Mouse (Mus musculus): Measurements from ENCODE around the gene Gm12253.

Gm12253 gene

GRCm38 (mm10) chr11:58432259-58432658 is at the start of gene Gm12253:
TSS of gene Gm12253 (plus strand) at chr11:58432559.
- no peak for DNase-seq (ENCODE audit: inconsistent age in 2 of 2, low spot score in 1 of 2)

GRCm38 (mm10) chr11:58399985-58400645 is 32.2 kb upstream of the Gm12253 start:
- no peak for DNase-seq (ENCODE audit: inconsistent age in 2 of 2, low spot score in 1 of 2)

- DNase-seq (ENCODE audit: inconsistent age in 2 of 2, low spot score in 1 of 2): no peak
Observed at GRCm38 (mm10) chr11:58400655-58401054, 31.7 kb upstream of the Gm12253 start.

GRCm38 (mm10) chr11:58408066-58408465 is 24.3 kb upstream of the Gm12253 start:
- DNase-seq (ENCODE audit: inconsistent age in 2 of 2, low spot score in 1 of 2): no peak

- no peak for DNase-seq (ENCODE audit: inconsistent age in 2 of 2, low spot score in 1 of 2)
Observed at GRCm38 (mm10) chr11:58418336-58418735, 14.0 kb upstream of the Gm12253 start.

GRCm38 (mm10) chr11:58420815-58421214 is 11.5 kb upstream of the Gm12253 start, which contains the start of gene 1810065E05Rik:
TSS of gene 1810065E05Rik (plus strand) at chr11:58421111.
- no peak for DNase-seq (ENCODE audit: inconsistent age in 2 of 2, low spot score in 1 of 2)

GRCm38 (mm10) chr11:58437866-58438265 is 5.5 kb downstream of the Gm12253 start:
- DNase-seq (ENCODE audit: inconsistent age in 2 of 2, low spot score in 1 of 2): no peak

- DNase-seq (ENCODE audit: inconsistent age in 2 of 2, low spot score in 1 of 2): no peak
Observed at GRCm38 (mm10) chr11:58452759-58453158, 20.4 kb downstream of the Gm12253 start, which contains the start of gene Lypd9. TSS of gene Lypd9 (minus strand) at chr11:58452923.

GRCm38 (mm10) chr11:58453592-58453991 is 21.2 kb downstream of the Gm12253 start:
- no peak for DNase-seq (ENCODE audit: inconsistent age in 2 of 2, low spot score in 1 of 2)

- no peak for DNase-seq (ENCODE audit: inconsistent age in 2 of 2, low spot score in 1 of 2)
Observed at GRCm38 (mm10) chr11:58462170-58462569, 29.8 kb downstream of the Gm12253 start, which contains the start of gene Olfr30. TSS of gene Olfr30 (minus strand) at chr11:58462270.
